Mouse (Mus musculus): ENCODE measurements around the gene Bbs9.

Gene Bbs9

GRCm38 (mm10) chr9:22800675-22801074 lies 325.2 kb downstream of the Bbs9 start:
- DNase-seq (ENCODE audit: low spot score in 2 of 2), result no peak

GRCm38 (mm10) chr9:22805981-22806380 lies 330.5 kb downstream of the Bbs9 start:
- DNase-seq (ENCODE audit: low spot score in 2 of 2), result no peak

GRCm38 (mm10) chr9:22806494-22806893 lies 331.0 kb downstream of the Bbs9 start:
- DNase-seq (ENCODE audit: low spot score in 2 of 2), result no peak

- DNase-seq (ENCODE audit: low spot score in 2 of 2), result no peak
Observed at GRCm38 (mm10) chr9:22807693-22808092, 332.2 kb downstream of the Bbs9 start.

GRCm38 (mm10) chr9:22809621-22810126 lies 334.2 kb downstream of the Bbs9 start:
- no peak for DNase-seq (ENCODE audit: low spot score in 2 of 2)

- no peak for DNase-seq (ENCODE audit: low spot score in 2 of 2)
Observed at GRCm38 (mm10) chr9:22810454-22810853, 334.9 kb downstream of the Bbs9 start.

DNA sequence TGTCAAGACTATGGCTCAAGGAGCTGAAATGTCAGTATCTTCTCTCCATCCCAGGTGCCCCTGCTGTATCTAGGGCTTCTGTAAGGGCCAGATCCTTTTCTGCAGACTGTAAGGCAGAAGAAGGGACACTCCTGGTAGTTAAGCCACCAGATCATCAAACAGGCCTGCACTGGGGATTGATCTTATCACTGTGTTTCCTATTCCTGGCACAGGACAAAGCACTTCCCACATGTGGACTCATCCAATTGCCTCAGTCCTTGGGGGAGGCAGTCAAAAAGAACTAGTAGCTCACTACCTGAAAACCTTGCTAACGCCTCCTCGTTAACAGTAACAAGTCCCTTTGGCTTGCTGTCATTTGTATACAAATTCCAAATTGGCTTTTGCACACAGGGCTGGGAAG lies 336.4 kb downstream of the Bbs9 start:
- DNase-seq (ENCODE audit: low spot score in 2 of 2), result no peak

- no peak for DNase-seq (ENCODE audit: low spot score in 2 of 2)
Observed at GRCm38 (mm10) chr9:22814407-22815092, 339.0 kb downstream of the Bbs9 start.

DNA sequence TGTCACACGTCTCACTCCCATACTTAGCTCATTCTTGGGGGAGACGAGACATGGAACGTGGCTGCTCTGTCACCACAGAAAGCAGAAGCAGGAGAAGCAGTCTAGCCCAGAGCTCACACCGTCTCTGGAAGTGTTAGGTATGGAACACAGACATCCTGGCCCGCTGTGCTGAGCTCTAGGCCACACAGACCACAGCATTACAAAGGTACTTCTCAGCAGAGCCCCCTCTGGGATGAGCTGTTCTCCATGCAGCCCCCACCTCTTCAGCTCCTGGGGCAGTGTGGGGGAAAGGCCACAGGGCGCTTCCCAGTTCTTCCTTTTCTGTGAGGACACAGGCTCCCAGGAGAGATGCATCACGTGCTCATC lies 339.6 kb downstream of the Bbs9 start:
- no peak for DNase-seq (ENCODE audit: low spot score in 2 of 2)

DNA sequence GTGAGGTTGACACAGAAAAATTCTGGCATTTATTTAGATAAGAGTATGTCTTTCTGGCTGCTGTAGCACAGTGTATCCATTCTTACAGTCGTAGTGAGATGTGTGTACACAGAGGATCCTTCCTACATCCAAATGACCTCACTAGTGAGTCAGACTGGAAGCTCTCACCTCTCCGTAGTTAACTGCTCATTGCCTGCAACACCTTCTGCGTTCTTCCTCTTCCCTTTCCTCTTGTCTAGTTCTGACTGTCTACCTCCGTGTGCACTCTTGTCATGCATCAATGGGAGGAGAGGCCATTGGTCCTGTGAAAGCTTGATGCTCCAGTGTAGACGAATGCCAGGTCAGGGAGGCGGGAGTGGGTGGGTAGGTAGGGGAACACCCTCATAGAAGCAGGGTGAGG lies 344.0 kb downstream of the Bbs9 start:
- DNase-seq (ENCODE audit: low spot score in 2 of 2), result no peak

GRCm38 (mm10) chr9:22820646-22821185 lies 345.2 kb downstream of the Bbs9 start:
- no peak for DNase-seq (ENCODE audit: low spot score in 2 of 2)

- DNase-seq (ENCODE audit: low spot score in 2 of 2), result no peak
Observed at GRCm38 (mm10) chr9:22822770-22823169, 347.3 kb downstream of the Bbs9 start.

DNA sequence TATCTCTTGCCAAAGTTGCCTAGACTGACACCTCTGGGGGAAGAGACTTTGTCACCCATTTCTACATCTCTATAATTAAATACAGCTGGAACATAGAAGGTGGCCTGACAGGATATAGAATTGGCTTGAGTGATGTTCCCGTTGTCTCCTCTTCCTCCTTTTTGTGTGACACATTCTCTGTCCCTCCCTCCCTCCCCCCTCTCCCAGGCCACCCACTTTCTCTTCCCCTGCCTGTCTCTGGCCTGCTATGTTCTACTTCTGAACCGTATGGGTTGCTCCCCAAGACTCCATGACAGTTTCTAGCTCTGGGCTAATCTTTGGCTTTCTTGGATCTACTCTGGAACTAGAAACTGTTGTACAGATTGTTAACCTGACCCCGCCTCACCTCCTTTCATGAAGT lies 348.3 kb downstream of the Bbs9 start:
- DNase-seq (ENCODE audit: low spot score in 2 of 2), result no peak

DNA sequence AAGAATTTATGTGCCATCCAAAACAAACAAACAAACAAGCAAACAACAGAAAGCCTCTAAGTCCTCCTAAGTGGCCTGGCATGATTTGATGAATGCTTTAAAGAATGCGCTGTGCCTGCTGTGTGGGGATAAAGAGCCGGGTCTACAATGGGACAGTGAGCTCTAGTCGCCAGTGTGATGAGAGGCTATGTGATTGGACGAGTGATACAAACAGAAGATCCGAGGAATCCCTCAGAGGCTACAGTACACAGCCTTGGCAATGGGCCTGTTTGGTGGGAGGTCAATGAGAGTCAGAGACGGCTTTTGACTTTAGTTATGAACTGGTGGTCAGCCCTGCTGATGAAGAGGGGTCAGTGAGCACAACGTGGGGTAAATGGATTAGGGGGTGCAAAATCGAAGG lies 349.4 kb downstream of the Bbs9 start:
- no peak for DNase-seq (ENCODE audit: low spot score in 2 of 2)

GRCm38 (mm10) chr9:22826571-22826990 lies 351.1 kb downstream of the Bbs9 start:
- DNase-seq (ENCODE audit: low spot score in 2 of 2), result no peak

DNA sequence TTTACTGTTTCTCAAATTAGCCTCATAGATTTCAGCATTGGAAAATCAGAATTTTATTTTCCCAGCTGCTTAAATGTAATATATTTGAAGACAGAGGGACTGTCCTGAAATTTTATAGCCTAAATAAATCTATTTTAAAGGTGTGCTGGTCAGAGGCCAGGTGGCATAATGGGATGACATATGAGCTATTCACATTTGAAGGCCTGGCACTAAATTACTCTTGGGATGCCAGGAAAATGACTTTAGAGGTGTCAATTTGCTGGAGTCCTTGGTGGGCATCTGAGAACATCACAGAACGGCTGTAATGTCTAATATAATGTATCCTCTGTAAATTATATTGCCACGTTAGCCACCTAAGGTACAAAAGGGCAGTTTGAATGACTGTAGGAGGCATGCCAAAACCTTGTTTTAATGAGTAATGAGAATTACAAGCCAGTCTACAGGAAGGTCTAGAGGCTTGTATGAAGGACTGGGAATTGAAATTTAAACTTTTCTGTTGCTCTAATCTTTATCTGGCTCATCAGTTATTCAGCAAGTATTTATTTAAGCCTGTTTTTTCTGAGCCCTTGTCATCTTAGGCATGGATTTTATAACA lies 351.8 kb downstream of the Bbs9 start:
- DNase-seq (ENCODE audit: low spot score in 2 of 2), result no peak

- no peak for DNase-seq (ENCODE audit: low spot score in 2 of 2)
Observed at GRCm38 (mm10) chr9:22829212-22829960, 353.9 kb downstream of the Bbs9 start.

- DNase-seq (ENCODE audit: low spot score in 2 of 2), result no peak
Observed at GRCm38 (mm10) chr9:22834994-22835512, 359.5 kb downstream of the Bbs9 start.

GRCm38 (mm10) chr9:22837000-22837399 lies 361.5 kb downstream of the Bbs9 start:
- DNase-seq (ENCODE audit: low spot score in 2 of 2), result no peak

GRCm38 (mm10) chr9:22837702-22838210 lies 362.2 kb downstream of the Bbs9 start:
- DNase-seq (ENCODE audit: low spot score in 2 of 2), result no peak

DNA sequence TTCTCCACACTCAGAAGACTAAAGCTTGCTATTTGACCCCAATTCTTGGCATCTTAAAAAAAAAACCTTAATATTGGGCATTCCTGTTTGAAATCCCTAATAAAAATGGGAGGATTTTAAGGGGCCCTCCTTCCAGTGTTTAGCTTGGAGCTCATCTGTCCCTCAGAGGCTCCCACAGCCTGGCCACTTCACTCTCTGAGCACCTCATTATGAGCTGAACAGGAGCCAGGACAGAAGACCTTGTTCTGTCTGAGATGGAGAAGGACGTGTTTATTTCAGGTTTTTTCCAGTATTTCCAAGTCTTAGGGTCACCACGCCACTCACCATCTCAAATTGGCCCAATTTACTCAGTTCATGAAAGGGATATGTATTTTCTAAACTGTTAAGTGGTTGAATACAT lies 370.5 kb downstream of the Bbs9 start:
- no peak for DNase-seq (ENCODE audit: low spot score in 2 of 2)

DNA sequence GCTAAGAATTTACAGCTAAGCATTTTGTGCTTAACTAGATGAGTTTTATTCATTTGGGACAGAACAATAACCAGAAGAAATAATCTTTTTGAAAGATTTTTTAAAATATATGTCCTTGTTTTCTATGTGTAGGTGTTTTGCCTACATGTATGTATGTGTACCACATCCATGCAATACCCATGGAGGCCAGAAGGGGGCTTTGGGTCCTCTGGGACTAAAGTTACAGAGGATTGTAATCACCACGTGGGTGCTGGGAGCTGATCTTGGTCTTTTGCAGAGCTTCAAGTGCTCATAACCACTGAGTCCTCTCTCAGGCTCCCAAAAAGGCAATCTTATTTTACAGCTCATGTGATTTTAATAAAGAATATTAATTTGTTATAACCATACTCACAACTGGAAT lies 371.3 kb downstream of the Bbs9 start:
- no peak for DNase-seq (ENCODE audit: low spot score in 2 of 2)
